9 mouse cellular contexts compared by ENCODE assay signal in the genomic region with DNA sequence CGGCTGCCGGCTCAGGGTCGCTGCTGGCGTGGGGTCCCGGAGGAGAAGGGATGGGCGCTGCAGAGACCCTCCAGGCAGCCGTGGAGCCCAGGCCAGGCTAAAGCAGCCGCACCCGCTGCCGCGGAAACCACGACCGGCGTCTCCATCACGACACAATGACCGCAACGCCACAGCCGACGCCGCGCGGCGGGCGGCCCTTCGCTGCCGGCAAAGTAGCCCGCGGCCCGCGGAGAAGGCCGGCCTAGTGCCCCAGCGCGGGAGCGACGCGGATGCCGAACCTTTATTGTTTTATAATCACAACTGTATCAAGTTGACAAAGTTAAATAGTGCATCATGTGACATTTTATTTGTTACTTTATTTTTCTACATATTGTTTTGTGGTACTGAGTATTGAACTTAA. TPM values are rescaled to one million over a fixed set of nuclear protein-coding genes. Genes with fewer than 3 reads are reported as not detected.
A peak's percentile ranks its signal among the peaks of the same experiment; 100 is the strongest.
DNase-seq lines count a peak whose midpoint lies in the region; ATAC-seq and TF ChIP-seq lines count a peak whose summit lies in the region.
"Not testable (repeated sequence)": the region's sequence is repeated elsewhere in the genome, so short reads cannot be mapped to it uniquely, and the experiment has no call there.
"Had no signal": no experiment of that assay in that cellular context is flagged by ENCODE, and none has a peak within 500 bp of the region (broad histone marks: within the 10 kb centered on the region; RNA-seq: fewer than 3 reads in every experiment).

No protein-coding gene starts in this region.

- H3K27ac ChIP-seq in forebrain, embryonic 14.5 days (ENCODE audit: low read depth, low read length); heart, postnatal 0 days (ENCODE audit: low read depth); kidney, embryonic 14.5 days (ENCODE audit: low read depth, low read length); liver, embryonic 12.5 days; midbrain, embryonic 13.5 days: not testable (repeated sequence)

- peak overlapping the region; percentile 45 for H3K4me2 ChIP-seq in forebrain, embryonic 14.5 days (ENCODE audit: low read length)
- peak overlapping the region; percentile 54 for H3K4me2 ChIP-seq in heart, postnatal 0 days (ENCODE audit: low read depth, low read length)
- H3K4me2 ChIP-seq in kidney, embryonic 14.5 days (replicated peaks; ENCODE audit: low read depth, low read length) = peak overlapping the region; percentile 41
- H3K4me2 ChIP-seq in liver, embryonic 12.5 days = peak overlapping the region; percentile 53
- peak overlapping the region; percentile 56 for H3K4me2 ChIP-seq in midbrain, embryonic 13.5 days (replicated peaks)

- H3K4me1 ChIP-seq in forebrain, embryonic 14.5 days (ENCODE audit: control insufficient read depth, insufficient read depth, low read length); heart, postnatal 0 days (ENCODE audit: control insufficient read depth, insufficient read depth); kidney, embryonic 14.5 days (ENCODE audit: control insufficient read depth, insufficient read depth, low read length); midbrain, embryonic 13.5 days (replicated peaks): not testable (repeated sequence)
- H3K4me1 ChIP-seq in liver, embryonic 12.5 days = peaks cover 17% of the 10 kb centered on the region

- not testable (repeated sequence) for H3K27me3 ChIP-seq in forebrain, embryonic 14.5 days (replicated peaks; ENCODE audit: control insufficient read depth, insufficient read depth, low read length); heart, postnatal 0 days (ENCODE audit: control insufficient read depth, insufficient read depth, low read length); kidney, embryonic 14.5 days (ENCODE audit: control insufficient read depth, insufficient read depth, low read length)
- peaks cover 66% of the 10 kb centered on the region for H3K27me3 ChIP-seq in liver, embryonic 12.5 days (replicated peaks)
- peaks cover 22% of the 10 kb centered on the region for H3K27me3 ChIP-seq in midbrain, embryonic 13.5 days

- 2% methylated on average over 31 of the region's 37 CpGs for WGBS in forebrain, embryonic 14.5 days
- 11% methylated on average over 31 of the region's 37 CpGs for WGBS in heart, postnatal 0 days
- 3% methylated on average over 30 of the region's 37 CpGs for WGBS in kidney, embryonic 14.5 days
- whole genome bisulfite sequencing in liver, embryonic 12.5 days (ENCODE audit: insufficient replicate concordance) = 6% methylated on average over 30 of the region's 37 CpGs
- 2% methylated on average over 31 of the region's 37 CpGs for WGBS in midbrain, embryonic 13.5 days

- peak; percentile 58 for DNase-seq in embryo, embryonic 11 days
- DNase-seq in forebrain, embryonic 14.5 days (ENCODE audit: low spot score) = peak; percentile 18
- DNase-seq in heart, postnatal 0 days (ENCODE audit: low spot score) = not testable (repeated sequence)
- peak; percentile 47 for DNase-seq in retina, embryonic 14.5 days (ENCODE audit: low spot score)

- not testable (repeated sequence) for H3K36me3 ChIP-seq in forebrain, embryonic 14.5 days (ENCODE audit: control insufficient read depth, insufficient read depth, low read length); heart, postnatal 0 days (replicated peaks; ENCODE audit: control insufficient read depth, insufficient read depth, low read length); kidney, embryonic 14.5 days (ENCODE audit: control insufficient read depth, insufficient read depth, low read length); liver, embryonic 12.5 days; midbrain, embryonic 13.5 days

- H3K9me3 ChIP-seq in forebrain, embryonic 14.5 days (replicated peaks; ENCODE audit: control insufficient read depth, low read length); heart, postnatal 0 days (replicated peaks; ENCODE audit: control insufficient read depth, low read length); kidney, embryonic 14.5 days (ENCODE audit: control insufficient read depth, low read length); liver, embryonic 12.5 days (replicated peaks); midbrain, embryonic 13.5 days: not testable (repeated sequence)

- peak overlapping the region; percentile 41; the same call in 1 of the 2 replicates for H3K9ac ChIP-seq in forebrain, embryonic 14.5 days (ENCODE audit: low read length)
- H3K9ac ChIP-seq in heart, postnatal 0 days (replicated peaks; ENCODE audit: low read depth, low read length); liver, embryonic 12.5 days: not testable (repeated sequence)
- 0 out of 2 replicates have a peak overlapping the region, but pooled peaks have one; percentile 31 for H3K9ac ChIP-seq in kidney, embryonic 14.5 days (ENCODE audit: low read depth, low read length)
- peak overlapping the region; percentile 53; the same call in 1 of the 2 replicates for H3K9ac ChIP-seq in midbrain, embryonic 13.5 days (replicated peaks)

- not testable (repeated sequence) for TF ChIP-seq CTCF in heart, postnatal 0 days (IDR thresholded peaks at IDR 0.05; ENCODE audit: low read depth)

- TF ChIP-seq EP300 in heart, postnatal 0 days (IDR thresholded peaks at IDR 0.05; ENCODE audit: low read depth) = not testable (repeated sequence)

- peak overlapping the region; percentile 23 for H3K4me3 ChIP-seq in forebrain, embryonic 14.5 days (ENCODE audit: low read depth, low read length)
- H3K4me3 ChIP-seq in heart, postnatal 0 days (ENCODE audit: low read depth, low read length) = peak overlapping the region; percentile 36
- H3K4me3 ChIP-seq in kidney, embryonic 14.5 days (ENCODE audit: low read length) = peak overlapping the region; percentile 29
- peak overlapping the region; percentile 29 for H3K4me3 ChIP-seq in liver, embryonic 12.5 days
- peak overlapping the region; percentile 37 for H3K4me3 ChIP-seq in midbrain, embryonic 13.5 days (replicated peaks)

- ATAC-seq in forebrain, embryonic 14.5 days; heart, postnatal 0 days (ENCODE audit: insufficient read depth, low read depth); kidney, embryonic 14.5 days (ENCODE audit: low FRiP score, low TSS enrichment); liver, embryonic 12.5 days; midbrain, embryonic 13.5 days: not testable (repeated sequence)

RNA-seq across cellular contexts. Expression of gene Gm10647, which starts 9.1 kb away (rescaled TPM):
- 0.08 and 0.23 TPM in 2 replicates for polyA plus RNA-seq in forebrain, embryonic 14.5 days (2014; fragmentation: Nextera tagmentation; extraction: Ambion mirVana)
- total RNA-seq in heart, postnatal 0 days (2014; rRNA removed; ENCODE audit: low replicate concordance) = 0.08 TPM in 1 of 2 replicates, not detected in the other
- polyA plus RNA-seq in heart, postnatal 0 days (2015; fragmentation: Nextera tagmentation; extraction: Ambion mirVana) = 0.33 and 0.34 TPM in 2 replicates
- polyA plus RNA-seq in kidney, embryonic 14.5 days (2014; fragmentation: Nextera tagmentation; extraction: Ambion mirVana) = 0.40 and 0.81 TPM in 2 replicates
- 0.07 and 0.15 TPM in 2 replicates for polyA plus RNA-seq in liver, embryonic 12.5 days (2016; fragmentation: Nextera tagmentation; extraction: Ambion mirVana)
- 0.34 and 0.69 TPM in 2 replicates for polyA plus RNA-seq in midbrain, embryonic 13.5 days (2015; fragmentation: Nextera tagmentation; extraction: Ambion mirVana)
- total RNA-seq: CH12.LX had no signal
- polyA plus RNA-seq: erythroblast, embryonic 14.5 days had no signal

RNA-seq across cellular contexts. Expression of gene Aph1b, which starts 10.7 kb away (rescaled TPM):
- 30.2 and 33.0 TPM in 2 replicates for polyA plus RNA-seq in forebrain, embryonic 14.5 days (2014; fragmentation: Nextera tagmentation; extraction: Ambion mirVana)
- 5.9 and 6.0 TPM in 2 replicates for total RNA-seq in heart, postnatal 0 days (2014; rRNA removed; ENCODE audit: low replicate concordance)
- 5.4 and 5.8 TPM in 2 replicates for polyA plus RNA-seq in heart, postnatal 0 days (2015; fragmentation: Nextera tagmentation; extraction: Ambion mirVana)
- 6.0 and 13.8 TPM in 2 replicates for polyA plus RNA-seq in kidney, embryonic 14.5 days (2014; fragmentation: Nextera tagmentation; extraction: Ambion mirVana)
- polyA plus RNA-seq in liver, embryonic 12.5 days (2016; fragmentation: Nextera tagmentation; extraction: Ambion mirVana) = 1.4 and 2.4 TPM in 2 replicates
- 23.3 and 24.7 TPM in 2 replicates for polyA plus RNA-seq in midbrain, embryonic 13.5 days (2015; fragmentation: Nextera tagmentation; extraction: Ambion mirVana)

RNA-seq across cellular contexts. Expression of gene Aph1c, which starts 28.6 kb away (rescaled TPM):
- polyA plus RNA-seq in forebrain, embryonic 14.5 days (2014; fragmentation: Nextera tagmentation; extraction: Ambion mirVana) = 2.2 and 2.8 TPM in 2 replicates
- total RNA-seq in heart, postnatal 0 days (2014; rRNA removed; ENCODE audit: low replicate concordance) = 0.69 and 3.1 TPM in 2 replicates
- polyA plus RNA-seq in heart, postnatal 0 days (2015; fragmentation: Nextera tagmentation; extraction: Ambion mirVana) = 1.7 and 1.9 TPM in 2 replicates
- polyA plus RNA-seq in kidney, embryonic 14.5 days (2014; fragmentation: Nextera tagmentation; extraction: Ambion mirVana) = 3.3 and 4.7 TPM in 2 replicates
- polyA plus RNA-seq in liver, embryonic 12.5 days (2016; fragmentation: Nextera tagmentation; extraction: Ambion mirVana) = 0.87 and 1.3 TPM in 2 replicates
- polyA plus RNA-seq in midbrain, embryonic 13.5 days (2015; fragmentation: Nextera tagmentation; extraction: Ambion mirVana) = 2.1 and 2.8 TPM in 2 replicates
- polyA plus RNA-seq: erythroblast, embryonic 14.5 days had no signal
